Mouse (Mus musculus) lung, postnatal 25 days (tissue): Measurements from ENCODE around the gene Dctpp1.
A peak's percentile ranks its signal among the peaks of the same experiment; 100 is the strongest.

Source experiments
- DNase-seq: peaks from one replicate; pipeline ENCODE4 v3.0.0; 2022; ENCODE audit warnings: low spot score

Gene Dctpp1

DNA sequence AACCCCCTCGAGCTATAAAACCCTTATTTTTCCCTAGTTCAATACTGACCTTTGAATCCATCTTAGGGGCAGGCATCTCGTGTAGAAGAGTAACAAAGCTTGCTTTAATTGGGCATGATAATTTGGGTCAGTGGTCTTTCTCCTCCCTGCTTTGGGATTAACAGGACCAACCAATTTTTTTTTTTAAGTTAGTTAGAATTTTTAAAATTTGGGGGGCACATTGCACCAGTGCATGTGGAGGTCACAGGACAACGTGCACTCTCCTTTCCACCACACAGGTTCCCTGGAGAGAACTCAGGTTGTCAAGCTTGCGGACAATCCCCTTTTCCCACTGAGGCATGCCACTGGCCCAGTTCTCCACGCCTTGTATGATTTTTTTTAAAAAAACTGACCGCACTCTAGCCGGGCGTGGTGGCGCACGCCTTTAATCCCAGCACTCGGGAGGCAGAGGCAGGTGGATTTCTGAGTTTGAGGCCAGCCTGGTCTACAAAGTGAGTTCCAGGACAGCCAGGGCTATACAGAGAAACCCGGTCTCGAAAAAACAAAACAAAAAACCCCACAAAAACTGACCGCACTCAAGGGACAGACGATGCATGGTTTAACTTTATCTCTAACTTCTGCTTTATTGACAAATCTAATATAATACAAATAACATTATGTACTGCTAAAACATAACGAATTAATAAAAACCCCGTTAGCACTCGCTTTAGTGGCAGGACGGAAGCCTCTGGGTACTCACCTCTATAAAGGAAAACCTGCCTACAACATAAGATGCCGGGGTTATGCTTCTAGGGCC lies 28.5 kb downstream of the Dctpp1 start:
- no peak for DNase-seq

GRCm38 (mm10) chr7:127231376-127231775 lies 29.1 kb downstream of the Dctpp1 start:
- no peak for DNase-seq

- DNase-seq = peak; percentile 79
Measured at GRCm38 (mm10) chr7:127228615-127229303, 31.8 kb downstream of the Dctpp1 start.

GRCm38 (mm10) chr7:127225147-127225995 lies 35.1 kb downstream of the Dctpp1 start:
- no peak for DNase-seq

DNA sequence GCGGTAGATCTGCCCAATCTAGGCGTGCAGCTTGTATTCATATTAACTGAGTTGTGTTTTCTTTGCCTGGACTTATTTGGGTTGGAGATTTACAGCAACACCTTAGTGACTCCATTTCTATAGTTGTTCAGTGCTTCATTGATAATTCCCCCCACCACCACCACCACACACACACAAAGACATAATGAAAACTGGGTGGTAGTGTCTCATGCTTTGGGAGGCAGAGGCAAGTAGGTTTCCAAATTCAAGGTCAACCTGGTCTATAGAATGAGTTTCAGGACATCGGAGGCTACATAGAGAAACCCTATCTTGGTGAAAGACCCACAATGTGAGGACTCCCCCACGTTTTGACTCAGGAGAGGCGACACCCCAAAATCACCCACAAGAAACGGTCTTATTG lies 35.9 kb downstream of the Dctpp1 start:
- DNase-seq = no peak

DNA sequence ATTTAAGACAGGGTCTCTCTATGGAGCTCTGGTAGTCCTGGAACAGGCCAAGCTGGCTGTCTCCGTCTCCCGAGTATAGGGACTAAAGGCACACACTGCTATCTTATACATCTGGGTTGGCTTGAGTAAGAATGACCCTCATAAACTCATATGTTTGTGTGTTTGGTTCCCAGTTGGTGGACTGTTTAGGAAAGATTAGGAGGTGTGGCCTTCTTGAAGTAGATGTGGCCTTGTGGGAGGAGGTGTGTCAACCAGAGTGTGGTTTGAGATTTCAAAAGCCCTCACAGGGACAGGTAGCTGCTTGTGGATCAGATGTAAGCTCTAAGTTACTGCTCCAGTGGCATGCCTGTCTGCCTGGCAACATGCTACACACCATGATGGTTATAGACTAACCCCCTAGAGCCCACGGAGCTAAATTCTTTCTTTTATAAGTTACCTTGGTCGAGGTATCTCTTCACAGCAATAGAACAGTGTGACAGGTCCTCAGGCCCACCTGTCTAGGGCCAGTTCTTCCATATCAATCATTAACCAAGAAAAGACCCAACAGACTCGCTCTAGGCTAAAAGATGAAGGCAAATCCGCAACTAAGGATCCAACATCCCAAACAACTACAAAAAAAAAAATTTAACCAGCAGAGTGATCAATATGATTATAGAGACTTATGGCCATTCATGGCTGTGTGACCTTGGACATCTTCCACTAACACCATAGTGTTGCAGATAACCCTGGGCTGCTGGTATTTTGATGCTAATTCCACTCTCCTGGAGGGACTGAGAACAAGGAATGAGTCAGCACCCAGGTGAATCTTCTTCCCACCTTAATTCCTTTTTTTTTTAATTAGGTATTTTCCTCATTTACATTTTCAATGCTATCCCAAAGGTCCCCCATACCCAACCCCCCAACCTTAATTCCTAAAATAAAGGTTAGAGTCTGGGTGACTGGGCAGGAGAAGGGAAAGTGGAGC lies 36.7 kb downstream of the Dctpp1 start:
- no peak for DNase-seq

GRCm38 (mm10) chr7:127223106-127223505 lies 37.4 kb downstream of the Dctpp1 start:
- no peak for DNase-seq

- DNase-seq = no peak
Measured at GRCm38 (mm10) chr7:127220440-127220839, 40.1 kb downstream of the Dctpp1 start.

DNA sequence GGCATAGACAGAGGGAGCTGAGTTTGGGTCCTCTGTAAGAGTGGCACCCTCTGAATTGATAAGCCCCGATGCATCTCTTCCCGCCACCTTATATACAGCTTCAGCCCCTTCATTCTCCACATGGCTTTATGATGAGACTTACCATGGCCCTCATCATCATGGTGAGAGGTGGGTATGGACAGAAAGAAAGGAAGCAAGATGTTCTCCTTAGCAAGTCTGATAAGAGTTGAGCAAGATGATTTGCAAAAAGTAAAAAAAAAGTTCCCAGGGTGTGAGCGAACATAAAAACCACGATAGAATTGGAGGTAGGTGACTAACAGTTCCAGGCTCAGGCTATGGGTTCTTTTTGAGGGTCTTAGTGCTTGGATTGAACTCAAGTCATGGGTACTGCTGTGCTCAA lies 41.8 kb downstream of the Dctpp1 start:
- no peak for DNase-seq

DNA sequence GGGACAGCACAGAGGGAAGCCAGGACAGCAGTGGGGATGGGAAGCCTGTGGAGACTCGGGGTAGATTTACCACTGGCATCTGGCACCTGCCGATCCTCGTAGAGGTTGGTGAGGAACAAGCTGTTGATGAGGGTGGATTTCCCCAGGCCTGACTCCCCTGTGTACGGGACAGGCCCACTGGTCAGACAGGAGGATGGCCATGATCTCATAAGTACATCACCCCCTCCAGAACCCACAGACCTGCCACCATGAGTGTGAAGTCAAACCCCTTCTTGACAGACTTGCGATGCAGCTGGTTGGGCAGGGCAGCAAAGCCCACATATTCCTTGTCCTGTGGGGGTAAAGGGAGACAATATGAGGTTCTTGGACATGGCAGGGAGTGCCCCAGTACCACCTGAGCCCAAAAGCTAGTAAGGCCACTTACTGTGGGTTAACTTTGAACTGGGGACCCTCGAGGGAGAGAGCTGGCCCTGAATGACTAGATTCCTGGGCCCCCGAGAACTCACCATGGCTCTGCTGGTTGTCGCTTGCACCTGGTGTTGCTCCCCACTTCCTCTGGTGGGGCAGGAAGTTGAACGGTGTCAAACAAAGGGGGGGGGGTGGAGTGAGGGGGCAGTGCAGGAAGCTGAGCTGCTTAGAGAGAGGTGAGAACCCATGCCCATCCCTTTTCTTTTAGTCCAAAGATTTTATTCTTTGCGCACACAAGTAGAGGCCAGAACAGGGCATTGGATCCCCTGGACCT lies 42.4 kb downstream of the Dctpp1 start:
- no peak for DNase-seq

DNA sequence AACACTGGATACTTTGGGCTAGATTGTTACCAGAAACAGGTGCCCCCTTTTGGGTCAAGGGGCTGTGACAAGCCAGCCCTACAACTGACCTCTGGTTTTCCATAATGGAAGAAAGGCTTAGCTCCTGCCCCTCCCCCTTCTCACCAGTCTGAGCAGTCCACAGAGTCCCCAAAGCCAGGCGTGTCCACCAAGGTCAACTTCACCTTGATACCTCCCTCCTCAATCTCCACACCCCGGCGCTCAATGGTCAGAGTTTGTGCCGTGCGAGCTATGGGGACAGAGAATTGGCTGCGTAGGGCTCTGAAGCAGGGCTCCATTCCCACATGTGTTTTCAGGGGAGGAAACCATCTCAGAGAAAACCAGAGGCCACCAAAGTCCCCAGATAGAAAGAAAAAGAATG lies 43.0 kb downstream of the Dctpp1 start:
- DNase-seq = no peak

GRCm38 (mm10) chr7:127216307-127216706 lies 44.2 kb downstream of the Dctpp1 start:
- DNase-seq = no peak

- peak; percentile 83 for DNase-seq
Measured at GRCm38 (mm10) chr7:127214981-127215871, 45.3 kb downstream of the Dctpp1 start.

GRCm38 (mm10) chr7:127214521-127214920 lies 46.0 kb downstream of the Dctpp1 start:
- DNase-seq = no peak

DNA sequence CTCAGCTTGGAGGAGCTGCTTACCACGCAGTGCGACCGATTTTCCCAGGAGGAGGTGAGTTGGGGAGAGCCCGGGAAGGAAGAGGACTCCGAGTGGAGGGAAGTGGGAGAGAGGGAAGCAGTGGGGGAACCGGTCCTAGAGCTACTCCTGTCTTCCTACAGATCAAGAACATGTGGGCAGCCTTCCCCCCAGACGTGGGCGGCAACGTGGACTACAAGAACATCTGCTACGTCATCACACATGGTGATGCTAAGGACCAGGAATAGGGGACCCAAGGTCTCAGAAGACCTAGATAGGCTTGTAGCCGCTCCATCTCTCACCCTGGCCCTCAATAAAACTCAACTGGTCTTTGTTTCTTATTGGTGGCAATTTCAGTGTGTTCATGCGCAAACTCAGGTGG lies 46.6 kb downstream of the Dctpp1 start:
- no peak for DNase-seq

GRCm38 (mm10) chr7:127213485-127213884 lies 47.0 kb downstream of the Dctpp1 start:
- DNase-seq = peak; percentile 39

DNA sequence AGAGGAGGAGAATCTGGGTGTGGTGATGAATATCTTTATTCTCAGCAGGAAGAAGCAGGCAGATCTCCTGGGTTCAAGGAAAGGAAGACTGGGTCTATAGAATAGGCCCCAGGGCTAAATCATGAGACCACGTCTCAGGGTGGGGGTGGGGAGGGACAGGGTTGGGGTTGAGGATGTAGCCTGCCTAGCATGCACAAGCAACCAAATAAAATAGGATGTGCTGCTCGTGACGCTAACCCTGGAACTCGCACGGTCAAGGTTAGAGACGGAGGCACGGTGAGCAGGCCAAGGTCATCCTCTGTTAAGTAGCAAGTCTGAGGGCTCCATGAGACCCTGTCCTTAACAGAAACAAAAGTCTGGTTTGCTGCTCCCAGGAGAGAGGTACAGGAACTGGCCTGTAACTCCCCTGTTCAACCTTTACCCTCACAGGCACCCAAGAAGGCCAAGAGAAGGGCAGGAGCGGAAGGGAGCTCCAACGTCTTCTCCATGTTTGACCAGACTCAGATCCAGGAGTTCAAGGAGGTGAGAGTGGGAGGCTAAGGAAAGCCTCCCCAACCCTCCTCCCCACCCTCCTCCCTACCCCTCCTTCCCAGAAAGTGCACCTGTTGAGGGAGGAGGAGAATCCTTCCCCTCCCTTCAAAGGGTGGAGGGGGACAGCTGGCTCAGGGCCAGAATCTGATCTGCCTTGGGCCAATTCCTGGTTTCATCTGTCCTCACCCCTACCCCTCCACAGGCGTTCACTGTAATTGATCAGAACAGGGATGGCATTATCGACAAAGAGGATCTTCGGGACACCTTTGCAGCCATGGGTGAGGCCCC lies 47.9 kb downstream of the Dctpp1 start:
- DNase-seq = no peak

GRCm38 (mm10) chr7:127211014-127211745 lies 49.3 kb downstream of the Dctpp1 start:
- DNase-seq = no peak
